Comparison of ENCODE assay signal across 29 mouse cellular contexts in the genomic region with DNA sequence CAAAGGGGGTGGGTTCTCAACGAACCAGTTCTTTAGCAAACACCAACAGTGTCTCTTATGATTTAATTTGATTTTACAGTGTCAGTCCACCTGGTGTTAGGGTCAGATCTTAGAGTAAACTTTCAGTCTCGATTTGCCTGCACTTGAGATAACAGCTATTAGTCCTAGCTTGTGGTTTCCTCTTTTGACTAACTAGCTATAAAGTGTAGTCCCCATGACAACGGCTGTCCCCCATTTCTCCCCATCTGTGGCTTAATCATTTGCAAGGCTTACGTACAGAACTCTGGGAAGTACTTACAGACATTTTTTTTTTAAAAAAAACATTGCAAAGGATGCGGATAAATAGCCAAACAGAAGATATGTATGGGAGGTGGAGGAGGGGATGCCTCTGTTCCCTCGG. TPM values are rescaled to one million over a fixed set of nuclear protein-coding genes. Genes with fewer than 3 reads are reported as not detected.
DNase-seq lines count a peak whose midpoint lies in the region; ATAC-seq and TF ChIP-seq lines count a peak whose summit lies in the region.
"Had no signal": no experiment of that assay in that cellular context is flagged by ENCODE, and none has a peak within 500 bp of the region (broad histone marks: within the 10 kb centered on the region; RNA-seq: fewer than 3 reads in every experiment).

No protein-coding gene starts in this region.

- H3K27me3 ChIP-seq in intestine, embryonic 15.5 days (replicated peaks): no peaks in the 10 kb centered on the region
- H3K27me3 ChIP-seq in intestine, postnatal 0 days (replicated peaks; ENCODE audit: control insufficient read depth, insufficient read depth, low read length): no peaks in the 10 kb centered on the region; the same call in 1 of the 2 replicates
- no peaks in the 10 kb centered on the region for H3K27me3 ChIP-seq in G1E (ENCODE audit: insufficient read depth, low read length)
- peaks cover 100% of the 10 kb centered on the region for H3K27me3 ChIP-seq in forebrain, embryonic 10.5 days (ENCODE audit: poor library complexity, severe bottlenecking)
- H3K27me3 ChIP-seq: liver, embryonic 12.5 days had no signal

- no peak overlapping the region for H3K9ac ChIP-seq in intestine, embryonic 15.5 days
- H3K9ac ChIP-seq in intestine, postnatal 0 days (ENCODE audit: low read depth, low read length): no peak overlapping the region
- H3K9ac ChIP-seq: heart, embryonic 15.5 days; hindbrain, embryonic 15.5 days; limb, embryonic 13.5 days; liver, embryonic 12.5 days; neural tube, embryonic 12.5 days had no signal

- peak; percentile 58; the same call in 1 of the 2 replicates for ATAC-seq in intestine, embryonic 15.5 days
- no peak for ATAC-seq in intestine, postnatal 0 days
- ATAC-seq in G1E (ENCODE audit: extremely low read depth, insufficient number of reproducible peaks, low FRiP score, poor library complexity, severe bottlenecking): peak; percentile 94
- peak; percentile 66 for ATAC-seq in granulocyte monocyte progenitor cell, adult 5-6 weeks (replicated peaks; ENCODE audit: poor library complexity, severe bottlenecking)
- ATAC-seq: forebrain, embryonic 14.5 days; intestine, embryonic 16.5 days; liver, embryonic 12.5 days had no signal

- no peak overlapping the region for H3K27ac ChIP-seq in intestine, embryonic 15.5 days
- no peak overlapping the region for H3K27ac ChIP-seq in intestine, postnatal 0 days (ENCODE audit: low read depth, low read length)
- no peak overlapping the region for H3K27ac ChIP-seq in forebrain, embryonic 10.5 days
- H3K27ac ChIP-seq: heart, embryonic 15.5 days; hindbrain, embryonic 15.5 days; limb, embryonic 13.5 days; liver, embryonic 12.5 days; neural tube, embryonic 12.5 days had no signal

- DNase-seq in 416B (ENCODE audit: low read depth) (peak; percentile 79), G1E (ENCODE audit: low spot score) (peak; percentile 13)
- DNase-seq in forebrain, embryonic 10.5 days (ENCODE audit: extremely low spot score, low spot score): no peak
- DNase-seq in right cerebral cortex, postnatal 25 days: no peak
- no peak for DNase-seq in cerebellum, adult 11-12 months
- DNase-seq: adrenal gland, postnatal 36 days; B cell, adult 2 months; cerebellum, adult 18-20 months; cerebellum, postnatal 25 days; embryo, embryonic 11 days; gastrocnemius, postnatal 36 days; heart, postnatal 36 days; kidney, postnatal 14 days; lung, postnatal 14 days; midbrain, embryonic 14.5 days; right cerebral cortex, postnatal 4 days; thymus, adult 18-20 months; thymus, postnatal 36 days had no signal

- H3K36me3 ChIP-seq in intestine, embryonic 15.5 days: no peaks in the 10 kb centered on the region
- H3K36me3 ChIP-seq in intestine, postnatal 0 days (ENCODE audit: control insufficient read depth, insufficient read depth): no peaks in the 10 kb centered on the region
- no peaks in the 10 kb centered on the region for H3K36me3 ChIP-seq in G1E (replicated peaks)
- H3K36me3 ChIP-seq in forebrain, embryonic 10.5 days (replicated peaks): no peaks in the 10 kb centered on the region
- H3K36me3 ChIP-seq: heart, embryonic 15.5 days; hindbrain, embryonic 15.5 days; limb, embryonic 13.5 days; liver, embryonic 12.5 days; neural tube, embryonic 12.5 days had no signal

- WGBS in intestine, embryonic 15.5 days: 52% methylated on average over 6 of the region's 6 CpGs
- 47% methylated on average over 6 of the region's 6 CpGs for WGBS in intestine, postnatal 0 days
- 77% methylated on average over 6 of the region's 6 CpGs for WGBS in forebrain, embryonic 10.5 days

- H3K4me3 ChIP-seq in intestine, embryonic 15.5 days (replicated peaks): no peak overlapping the region
- H3K4me3 ChIP-seq in intestine, postnatal 0 days (ENCODE audit: low read depth, low read length): no peak overlapping the region
- no peak overlapping the region for H3K4me3 ChIP-seq in G1E (ENCODE audit: low read depth, low read length)
- H3K4me3 ChIP-seq in forebrain, embryonic 10.5 days: no peak overlapping the region
- H3K4me3 ChIP-seq: heart, embryonic 15.5 days; hindbrain, embryonic 15.5 days; limb, embryonic 13.5 days; liver, embryonic 12.5 days; megakaryocyte, embryonic 14.5 days; neural tube, embryonic 12.5 days had no signal

- H3K4me1 ChIP-seq in intestine, embryonic 15.5 days (replicated peaks): no peaks in the 10 kb centered on the region
- H3K4me1 ChIP-seq in intestine, postnatal 0 days (replicated peaks; ENCODE audit: control insufficient read depth, insufficient read depth, low read length): no peaks in the 10 kb centered on the region
- H3K4me1 ChIP-seq in G1E (ENCODE audit: insufficient read depth, low read depth, low read length): peaks cover 28% of the 10 kb centered on the region
- peaks cover 4% of the 10 kb centered on the region; the same call in 1 of the 2 replicates for H3K4me1 ChIP-seq in forebrain, embryonic 10.5 days
- H3K4me1 ChIP-seq: hindbrain, embryonic 15.5 days; neural tube, embryonic 12.5 days had no signal

- no peak for TF ChIP-seq CTCF in intestine, postnatal 0 days (IDR thresholded peaks at IDR 0.05; ENCODE audit: low read depth)
- no peak for TF ChIP-seq CTCF in G1E (IDR thresholded peaks at IDR 0.05; ENCODE audit: low read depth, low read length)

- H3K4me2 ChIP-seq in intestine, embryonic 15.5 days (replicated peaks): no peak overlapping the region
- no peak overlapping the region for H3K4me2 ChIP-seq in intestine, postnatal 0 days (replicated peaks; ENCODE audit: low read depth)
- H3K4me2 ChIP-seq: heart, embryonic 15.5 days; hindbrain, embryonic 15.5 days; limb, embryonic 13.5 days; liver, embryonic 12.5 days; neural tube, embryonic 12.5 days had no signal

- H3K9me3 ChIP-seq in intestine, embryonic 15.5 days: no peaks in the 10 kb centered on the region
- H3K9me3 ChIP-seq in intestine, postnatal 0 days (ENCODE audit: control insufficient read depth): no peaks in the 10 kb centered on the region
- no peaks in the 10 kb centered on the region for H3K9me3 ChIP-seq in G1E (replicated peaks)
- no peaks in the 10 kb centered on the region for H3K9me3 ChIP-seq in forebrain, embryonic 10.5 days
- H3K9me3 ChIP-seq: heart, embryonic 15.5 days; hindbrain, embryonic 15.5 days; limb, embryonic 13.5 days; liver, embryonic 12.5 days; megakaryocyte, embryonic 14.5 days; neural tube, embryonic 12.5 days had no signal

RNA-seq across cellular contexts. Expression of gene Atg4a, which starts 28.1 kb away (rescaled TPM):
- 14.9 and 16.7 TPM in 2 replicates for polyA plus RNA-seq in intestine, embryonic 15.5 days (2015; fragmentation: Nextera tagmentation; extraction: Ambion mirVana)
- 20.4 and 22.0 TPM in 2 replicates for polyA plus RNA-seq in intestine, postnatal 0 days (2015; fragmentation: Nextera tagmentation; extraction: Ambion mirVana)
- total RNA-seq in G1E (2014; fragmentation: Nextera tagmentation): 26.0 and 31.8 TPM in 2 replicates
- 39.2 and 40.8 TPM in 2 replicates for total RNA-seq in G1E (2017)
- polyA plus RNA-seq in G1E (2012): 0.47 and 0.54 TPM in 2 replicates
- total RNA-seq in granulocyte monocyte progenitor cell, adult 5-6 weeks (2014; fragmentation: Nextera tagmentation): 18.8 and 22.5 TPM in 2 replicates
- total RNA-seq in granulocyte monocyte progenitor cell, adult 5-6 weeks (2017): 24.8 and 25.8 TPM in 2 replicates
- 11.8 and 12.4 TPM in 2 replicates for polyA plus RNA-seq in forebrain, embryonic 10.5 days (2016; fragmentation: Nextera tagmentation; extraction: Ambion mirVana)

RNA-seq across cellular contexts. Expression of gene Psmd10, which starts 28.3 kb away (rescaled TPM):
- polyA plus RNA-seq in intestine, embryonic 15.5 days (2015; fragmentation: Nextera tagmentation; extraction: Ambion mirVana): 46.0 and 46.2 TPM in 2 replicates
- polyA plus RNA-seq in intestine, postnatal 0 days (2015; fragmentation: Nextera tagmentation; extraction: Ambion mirVana): 37.0 and 38.9 TPM in 2 replicates
- total RNA-seq in G1E (2014; fragmentation: Nextera tagmentation) (13.7 and 32.2 TPM in 2 replicates), G1E (2017) (76.1 and 76.4 TPM in 2 replicates)
- 1.2 and 2.1 TPM in 2 replicates for polyA plus RNA-seq in G1E (2012)
- 18.0 and 26.0 TPM in 2 replicates for total RNA-seq in granulocyte monocyte progenitor cell, adult 5-6 weeks (2014; fragmentation: Nextera tagmentation)
- total RNA-seq in granulocyte monocyte progenitor cell, adult 5-6 weeks (2017): 34.5 and 54.0 TPM in 2 replicates
- polyA plus RNA-seq in forebrain, embryonic 10.5 days (2016; fragmentation: Nextera tagmentation; extraction: Ambion mirVana): 50.5 and 52.3 TPM in 2 replicates

Comparison
In these comparisons a context has a peak if more than half of its experiments do, and no peak if none do; other contexts are left out.
1. DNase-seq: peak in 416B (single experiment) and G1E (single experiment); none in forebrain, embryonic 10.5 days (single experiment), right cerebral cortex, postnatal 25 days (single experiment) and cerebellum, adult 11-12 months (single experiment).
2. RNA of gene Psmd10, which starts 28.3 kb away (polyA plus RNA-seq): 50.5 to 52.3 TPM in forebrain, embryonic 10.5 days, 46.0 to 46.2 TPM in intestine, embryonic 15.5 days and 37.0 to 38.9 TPM in intestine, postnatal 0 days; 1.2 to 2.1 TPM in G1E; every median in the first group is over 10 times any median in the second.